Mouse (Mus musculus) liver, embryonic 16.5 days (tissue): ENCODE results near the gene Id3. TPM values are rescaled to one million over a fixed set of nuclear protein-coding genes. Genes with fewer than 3 reads are reported as not detected.

Experiments used
- ATAC-seq: fragments of 200-750 bp; cut with Nextera tagmentation; 2 replicates; pipeline ENCODE4 v1.8.0; 2017; ENCODE audit warnings: low read depth, mild to moderate bottlenecking, moderate number of reproducible peaks, moderate library complexity
- H3K27ac ChIP-seq: fragments of 300-500 bp; sonication (generic); 2 replicates; pipeline ENCODE4 v1.5.1; 2014; ENCODE audit warnings: mild to moderate bottlenecking, low read length
- H3K27me3 ChIP-seq: fragments of 300-500 bp; sonication (generic); 2 replicates; pipeline ENCODE4 v1.6.1; 2014; ENCODE audit warnings: low read depth, low read length, mixed read lengths; ENCODE audit not compliant: control insufficient read depth, insufficient read depth
- H3K36me3 ChIP-seq: fragments of 300-500 bp; sonication (generic); 2 replicates; pipeline ENCODE4 v1.6.1; 2014; ENCODE audit warnings: mild to moderate bottlenecking; ENCODE audit not compliant: control insufficient read depth, insufficient read depth
- H3K4me1 ChIP-seq: fragments of 300-500 bp; sonication (generic); 2 replicates; pipeline ENCODE4 v1.6.1; 2014; ENCODE audit warnings: low read depth, low read length, mixed read lengths; ENCODE audit not compliant: control insufficient read depth
- H3K4me2 ChIP-seq: fragments of 300-500 bp; sonication (generic); 2 replicates; pipeline ENCODE4 v1.6.1; 2014; ENCODE audit warnings: low read depth, low read length, mixed read lengths
- H3K4me3 ChIP-seq: fragments of 300-500 bp; sonication (generic); 2 replicates; pipeline ENCODE4 v1.5.1; 2014; ENCODE audit warnings: low read depth, mild to moderate bottlenecking, low read length
- H3K9ac ChIP-seq: fragments of 300-500 bp; sonication (generic); 2 replicates; pipeline ENCODE4 v1.6.1; 2014; ENCODE audit warnings: low read depth, low read length
- H3K9me3 ChIP-seq: fragments of 300-500 bp; sonication (generic); replicated peaks from 2 replicates; pipeline ENCODE4 v1.6.1; 2016; ENCODE audit warnings: low read length; ENCODE audit not compliant: control insufficient read depth
- WGBS: fragments of 180-500 bp; shearing (Covaris S2); extraction: QIAGEN DNeasy Blood & Tissue Kit; methylation state at CpG from one replicate; pipeline ENCODE4 v1.1.7; 2014; ENCODE audit not compliant: insufficient replicate concordance; 5-methylcytosine and 5-hydroxymethylcytosine counted together
- polyA plus RNA-seq: library from polyadenylated mRNA; unstranded; fragments of >200 nt; fragmentation: Nextera tagmentation; extraction: Ambion mirVana; gene quantifications from 2 replicates; pipeline ENCODE4 v1.2.1, GENCODE M21; 2015

The Id3 gene
- polyA plus RNA-seq, 1 experiment from 2014 or later: 40.6 TPM

- Histone ChIP-seq H3K36me3 (no peaks in the 10 kb centered on the region), H3K27me3 (peaks cover 56% of the 10 kb centered on the region), H3K9me3 (no peaks in the 10 kb centered on the region), H3K4me1 (peaks cover 6% of the 10 kb centered on the region), H3K4me2 (peak overlapping the region; percentile 62), H3K27ac (no peak overlapping the region), H3K4me3 (peak overlapping the region; percentile 42), H3K9ac (no peak overlapping the region; the same call in 1 of the 2 replicates)
- WGBS: 6% methylated on average over 49 of the region's 50 CpGs
- no peak for ATAC-seq
Observed at GRCm38 (mm10) chr4:136134978-136135873, 8.1 kb upstream of the Id3 start.

GRCm38 (mm10) chr4:136135874-136136728 is 7.2 kb upstream of the Id3 start:
- no peak for ATAC-seq
- Histone ChIP-seq H3K9me3 (no peaks in the 10 kb centered on the region), H3K27ac (no peak overlapping the region), H3K9ac (no peak overlapping the region), H3K4me2 (no peak overlapping the region), H3K4me1 (peaks cover 10% of the 10 kb centered on the region), H3K27me3 (peaks cover 65% of the 10 kb centered on the region), H3K4me3 (no peak overlapping the region), H3K36me3 (no peaks in the 10 kb centered on the region)
- WGBS: 44% methylated on average over 9 of the region's 9 CpGs

GRCm38 (mm10) chr4:136139326-136140110 is 3.8 kb upstream of the Id3 start:
- peaks cover 19% of the 10 kb centered on the region for H3K4me1 ChIP-seq
- H3K9ac ChIP-seq: no peak overlapping the region
- peaks cover 80% of the 10 kb centered on the region for H3K27me3 ChIP-seq
- no peaks in the 10 kb centered on the region for H3K36me3 ChIP-seq
- no peak for ATAC-seq
- no peaks in the 10 kb centered on the region for H3K9me3 ChIP-seq
- no peak overlapping the region for H3K4me2 ChIP-seq
- H3K4me3 ChIP-seq: no peak overlapping the region
- H3K27ac ChIP-seq: no peak overlapping the region
- WGBS: 44% methylated on average over 17 of the region's 17 CpGs

GRCm38 (mm10) chr4:136140327-136141250 is 2.7 kb upstream of the Id3 start:
- Histone ChIP-seq H3K36me3 (no peaks in the 10 kb centered on the region), H3K27me3 (peaks cover 80% of the 10 kb centered on the region), H3K9ac (no peak overlapping the region), H3K4me1 (peaks cover 24% of the 10 kb centered on the region), H3K4me2 (peak overlapping the region; percentile 39), H3K9me3 (no peaks in the 10 kb centered on the region), H3K27ac (peak overlapping the region; percentile 70), H3K4me3 (peak overlapping the region; percentile 15; the same call in 1 of the 2 replicates)
- 10% methylated on average over 31 of the region's 31 CpGs for WGBS
- ATAC-seq: peak; percentile 72

- Histone ChIP-seq H3K4me2 (no peak overlapping the region), H3K9ac (no peak overlapping the region), H3K4me1 (peaks cover 26% of the 10 kb centered on the region), H3K9me3 (no peaks in the 10 kb centered on the region), H3K4me3 (no peak overlapping the region), H3K27me3 (peaks cover 86% of the 10 kb centered on the region), H3K36me3 (no peaks in the 10 kb centered on the region), H3K27ac (peak overlapping the region; percentile 60)
- ATAC-seq: no peak
- 18% methylated on average over 17 of the region's 17 CpGs for WGBS
Observed at GRCm38 (mm10) chr4:136142267-136143192, 767 bp upstream of the Id3 start.

GRCm38 (mm10) chr4:136144126-136144926 is 1.0 kb downstream of the Id3 start:
- H3K27me3 ChIP-seq: peaks cover 98% of the 10 kb centered on the region
- WGBS: under 1% methylated on average over 50 of the region's 50 CpGs
- no peaks in the 10 kb centered on the region for H3K9me3 ChIP-seq

GRCm38 (mm10) chr4:136144927-136145292 is 1.6 kb downstream of the Id3 start:
- no peak for ATAC-seq
- peaks cover 94% of the 10 kb centered on the region for H3K27me3 ChIP-seq

More at GRCm38 (mm10) chr4:136144126-136144926, 1.0 kb downstream of the Id3 start:
- Histone ChIP-seq H3K9ac (peak overlapping the region; percentile 57), H3K4me2 (peak overlapping the region; percentile 58), H3K4me1 (peaks cover 34% of the 10 kb centered on the region), H3K36me3 (no peaks in the 10 kb centered on the region), H3K27ac (peak overlapping the region; percentile 71), H3K4me3 (peak overlapping the region; percentile 61)
- peak; percentile 5; the same call in 1 of the 2 replicates for ATAC-seq

More at GRCm38 (mm10) chr4:136144927-136145292, 1.6 kb downstream of the Id3 start:
- Histone ChIP-seq H3K9ac (peak overlapping the region; percentile 21; the same call in 1 of the 2 replicates), H3K4me3 (peak overlapping the region; percentile 61), H3K27ac (peak overlapping the region; percentile 71), H3K36me3 (no peaks in the 10 kb centered on the region), H3K9me3 (no peaks in the 10 kb centered on the region), H3K4me2 (peak overlapping the region; percentile 58), H3K4me1 (peaks cover 30% of the 10 kb centered on the region)
- whole genome bisulfite sequencing: 6% methylated on average over 11 of the region's 11 CpGs
